Mouse (Mus musculus) lung, postnatal 10 days (tissue): ENCODE data around the gene Fars2.

ENCODE experiments used
- DNase-seq: peaks from one replicate; pipeline ENCODE4 v3.0.0; 2021

The Fars2 gene

DNA sequence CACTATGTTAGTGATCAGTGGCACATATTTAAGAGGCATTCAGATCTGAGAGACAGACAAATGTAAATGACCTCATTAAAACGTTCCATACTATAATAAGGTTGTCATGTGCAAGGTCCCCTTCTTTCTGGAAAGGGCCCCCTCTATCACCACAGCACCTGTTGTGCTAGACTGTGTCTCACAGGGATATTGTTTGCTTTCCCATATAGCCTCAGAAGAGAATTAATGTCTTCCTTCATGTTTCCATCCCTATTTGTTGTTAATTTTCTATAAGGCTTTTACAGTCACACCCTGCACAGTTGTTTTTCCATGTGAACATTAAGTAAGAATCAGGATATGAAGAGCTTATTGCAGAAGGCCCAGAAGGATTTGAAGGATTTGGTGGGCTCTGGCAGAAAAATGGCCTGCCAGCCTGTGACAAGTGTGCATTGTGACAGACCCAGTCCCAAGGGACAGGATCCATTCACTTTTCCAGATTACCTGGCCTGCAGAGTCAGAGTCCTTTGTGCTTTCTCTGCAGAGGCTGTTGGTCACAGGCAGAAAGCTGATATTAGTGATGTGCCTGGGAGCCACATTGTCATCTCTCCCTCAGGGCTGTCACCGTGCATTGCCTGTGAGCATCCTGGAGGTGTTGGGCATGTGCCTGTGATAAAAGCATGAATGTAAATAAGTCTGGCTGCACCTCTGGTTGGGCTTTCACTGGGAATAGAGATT lies 352.4 kb downstream of the Fars2 start:
- DNase-seq: no peak

DNA sequence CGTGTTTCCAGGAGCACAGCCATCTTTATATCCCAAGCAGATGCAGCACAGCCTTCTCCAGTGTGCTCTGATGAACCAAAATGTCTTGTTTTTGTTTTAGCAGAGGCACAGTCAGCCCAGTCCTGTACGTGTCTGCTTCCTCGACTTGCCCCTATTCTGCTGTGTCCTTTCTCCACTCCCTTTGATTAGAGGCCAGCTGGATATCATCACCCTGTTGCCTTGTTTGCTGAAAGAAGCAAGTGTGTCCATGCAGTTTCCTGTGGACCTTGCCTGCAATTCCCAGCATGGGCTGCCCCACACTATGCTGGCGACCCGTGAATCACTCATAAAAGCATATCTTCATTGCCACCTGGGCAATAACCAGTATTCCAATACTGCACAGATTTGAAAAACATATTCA lies 360.4 kb downstream of the Fars2 start:
- peak; percentile 14 for DNase-seq

DNA sequence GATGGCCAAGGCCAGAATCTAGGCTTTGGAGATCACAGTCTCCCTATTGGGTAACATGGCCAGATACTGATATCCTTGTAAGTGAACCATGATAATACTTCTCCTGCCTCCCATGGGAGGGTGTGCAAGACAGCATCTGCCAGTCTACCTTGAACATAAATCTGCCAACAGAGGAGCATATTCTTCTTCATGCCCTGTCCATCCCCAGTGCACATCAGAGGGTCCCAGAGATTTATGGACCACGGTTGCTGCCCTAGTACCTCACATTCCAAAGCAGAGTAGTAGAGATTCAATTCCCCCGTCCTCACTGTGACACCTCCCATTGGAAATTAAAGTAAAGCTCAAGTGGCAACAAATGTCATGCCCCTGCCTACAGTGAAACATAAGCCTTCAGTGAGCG lies 361.0 kb downstream of the Fars2 start:
- no peak for DNase-seq

DNA sequence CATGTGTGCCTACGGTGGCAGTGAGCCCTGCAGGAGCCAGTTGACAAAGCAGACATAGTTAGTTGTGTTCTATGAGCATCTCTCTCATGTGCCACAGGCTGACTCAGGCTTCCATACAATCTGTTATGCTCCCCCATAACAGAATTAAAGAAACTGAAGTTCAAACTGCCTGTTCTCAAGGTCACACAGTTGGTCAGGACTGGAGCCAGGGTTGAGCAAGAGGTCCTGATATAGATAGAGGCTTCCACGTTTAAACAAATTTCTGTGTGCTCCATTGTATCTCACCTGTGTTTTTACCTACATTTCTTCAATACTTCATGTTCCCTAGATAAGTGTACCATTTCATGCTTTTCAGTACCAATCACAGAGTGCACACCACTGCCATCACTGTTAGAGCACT lies 362.9 kb downstream of the Fars2 start:
- DNase-seq: no peak

DNA sequence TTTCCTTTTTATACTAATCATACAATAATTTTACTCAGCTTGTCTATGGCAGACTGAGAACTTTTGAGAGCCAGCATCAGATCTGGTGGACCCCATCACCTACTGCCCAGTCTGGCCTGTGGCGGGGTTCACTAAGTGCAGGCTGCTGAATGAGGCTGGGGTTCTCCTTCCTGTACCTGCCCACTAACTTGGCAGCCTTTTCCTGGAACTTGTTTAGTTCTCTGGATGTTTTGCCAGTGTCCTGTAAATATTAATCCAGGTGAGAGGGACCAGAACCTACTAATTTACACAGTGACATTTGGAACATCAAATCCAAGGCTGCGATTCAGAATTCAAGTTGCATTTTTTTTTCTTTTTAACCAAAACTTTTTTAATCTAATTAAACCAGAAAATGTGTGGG lies 367.2 kb downstream of the Fars2 start:
- no peak for DNase-seq

DNA sequence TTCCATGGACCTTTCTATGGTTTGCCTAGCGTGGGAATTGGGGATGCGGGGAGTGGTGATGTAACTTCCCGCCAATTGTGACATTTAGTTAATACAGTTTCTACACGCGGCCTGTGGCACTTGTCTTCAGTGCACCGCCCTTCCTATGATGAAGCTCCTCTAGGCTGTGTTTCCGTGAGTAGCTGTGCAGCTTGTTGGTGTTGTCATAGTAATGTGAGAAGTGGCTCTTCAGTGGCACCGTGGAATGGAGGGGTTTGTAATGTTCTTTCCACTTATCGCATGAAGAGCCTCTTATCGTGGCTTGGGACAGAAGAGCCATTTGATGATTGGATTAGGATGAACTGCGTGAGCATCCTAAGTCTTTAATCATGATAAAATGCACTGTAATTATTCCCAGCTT lies 369.5 kb downstream of the Fars2 start:
- peak; percentile 11 for DNase-seq

DNA sequence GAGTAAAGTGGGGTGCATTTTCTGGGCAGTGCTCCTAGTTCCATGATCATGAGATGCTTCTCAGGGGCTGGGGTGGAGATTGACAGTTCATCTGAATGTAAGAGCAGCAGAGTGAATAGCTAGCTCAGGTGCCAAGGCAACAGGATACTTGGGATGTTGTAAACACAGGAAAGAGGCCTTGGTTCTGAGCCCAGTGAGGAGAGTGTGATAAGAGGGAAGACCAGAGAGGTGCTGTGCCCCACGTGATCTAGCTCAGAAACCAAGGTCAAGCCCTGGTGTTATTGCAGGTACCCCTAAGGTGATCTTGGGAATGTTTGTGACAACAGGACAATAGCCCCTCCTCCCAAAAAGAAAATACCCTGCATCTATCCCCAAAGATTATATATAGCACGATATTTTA lies 372.2 kb downstream of the Fars2 start:
- peak; percentile 27 for DNase-seq

DNA sequence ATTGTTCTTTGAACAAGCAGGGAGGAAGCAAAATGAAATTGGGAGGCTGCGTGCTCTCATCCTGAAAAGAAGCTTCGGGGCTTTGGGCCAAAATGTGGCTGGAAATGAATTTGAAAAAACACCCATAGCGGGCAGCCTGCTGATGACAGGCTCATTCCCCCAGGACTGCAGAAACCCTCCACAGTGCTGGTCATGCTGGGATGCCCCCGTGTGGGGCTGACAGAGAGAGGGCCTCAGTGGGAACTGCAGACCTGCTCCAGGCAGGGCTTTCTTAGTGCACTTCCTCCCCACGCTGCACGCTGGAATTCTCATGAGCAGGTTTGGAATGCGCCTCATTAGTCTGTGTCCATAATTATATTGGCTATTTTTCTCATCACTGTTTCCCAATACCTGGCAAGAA lies 373.4 kb downstream of the Fars2 start:
- DNase-seq: no peak

DNA sequence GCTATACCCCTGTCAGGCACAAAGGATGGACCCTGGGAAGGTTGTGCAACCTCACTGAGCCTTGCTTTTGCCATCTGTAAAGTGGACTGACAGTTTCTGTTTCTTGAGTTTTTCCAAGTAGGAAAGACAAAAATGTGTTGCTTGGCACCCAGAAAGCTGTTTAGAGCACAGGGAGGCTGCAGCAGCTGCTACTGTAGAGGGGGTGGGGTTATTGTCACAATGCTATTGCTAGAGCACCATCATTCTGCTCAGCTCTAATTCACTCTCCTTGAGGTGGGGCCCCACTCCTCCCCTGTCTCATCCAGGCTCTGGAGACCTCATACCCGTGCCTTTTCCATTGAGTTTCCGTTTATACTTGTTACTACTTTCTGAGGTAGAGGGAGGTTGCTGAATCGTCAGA lies 375.2 kb downstream of the Fars2 start:
- no peak for DNase-seq

DNA sequence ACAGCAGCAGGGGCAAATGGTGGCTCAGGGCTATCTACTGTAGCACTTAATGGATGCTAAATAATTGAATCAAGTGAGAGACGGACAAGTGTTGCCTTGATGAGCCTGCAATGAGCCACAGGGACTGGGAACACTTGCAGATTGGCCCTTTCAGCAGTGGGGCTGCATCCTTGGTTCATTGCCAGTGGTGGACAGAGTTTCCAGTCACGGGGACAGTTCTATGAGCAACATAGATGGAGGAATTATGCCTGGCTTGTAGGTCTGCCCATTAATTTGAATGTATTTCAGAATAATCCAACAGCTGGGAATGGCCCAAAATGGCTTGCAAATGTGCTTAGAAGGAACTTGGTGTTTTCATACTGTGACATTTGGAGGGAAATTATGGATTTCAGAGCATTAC lies 376.1 kb downstream of the Fars2 start:
- DNase-seq: peak; percentile 47

DNA sequence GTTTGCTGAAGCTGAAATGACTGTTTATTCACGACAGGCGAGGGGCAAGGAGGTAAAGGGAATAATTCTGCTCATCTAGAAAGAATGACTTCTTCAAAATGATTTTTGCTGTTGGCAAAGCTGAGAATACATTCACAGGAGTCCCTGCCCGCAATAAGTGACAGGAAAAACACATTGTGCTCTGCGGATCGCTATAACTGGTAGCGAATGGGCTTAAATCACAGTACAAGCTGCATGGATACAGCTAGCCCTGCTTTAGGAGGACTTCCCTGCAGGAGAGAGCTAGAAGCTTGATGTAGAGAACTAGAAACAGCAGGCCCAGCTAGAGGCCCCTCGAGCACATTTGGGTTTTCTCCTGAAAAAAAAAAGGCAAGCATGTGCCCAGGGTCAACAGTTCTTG lies 376.6 kb downstream of the Fars2 start:
- no peak for DNase-seq

DNA sequence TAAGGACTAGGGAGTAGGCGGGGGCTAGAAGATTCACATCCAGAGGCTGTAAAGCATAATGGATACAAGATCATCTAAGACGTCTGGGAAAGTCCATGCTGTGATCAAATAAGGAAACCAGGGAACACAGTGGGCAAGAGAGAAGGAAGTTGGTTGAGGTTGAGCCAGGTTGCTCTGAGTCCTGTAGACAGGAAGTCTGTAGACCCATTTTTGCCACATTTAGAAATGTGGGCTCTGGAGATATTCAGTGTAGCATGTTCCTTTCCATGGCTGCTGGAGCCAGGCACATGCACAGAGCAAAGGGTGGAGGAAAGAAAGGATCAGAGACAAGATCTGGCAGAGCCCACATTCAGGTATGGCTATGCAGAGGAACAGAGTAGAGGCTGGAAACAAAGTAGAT lies 378.8 kb downstream of the Fars2 start:
- DNase-seq: no peak

DNA sequence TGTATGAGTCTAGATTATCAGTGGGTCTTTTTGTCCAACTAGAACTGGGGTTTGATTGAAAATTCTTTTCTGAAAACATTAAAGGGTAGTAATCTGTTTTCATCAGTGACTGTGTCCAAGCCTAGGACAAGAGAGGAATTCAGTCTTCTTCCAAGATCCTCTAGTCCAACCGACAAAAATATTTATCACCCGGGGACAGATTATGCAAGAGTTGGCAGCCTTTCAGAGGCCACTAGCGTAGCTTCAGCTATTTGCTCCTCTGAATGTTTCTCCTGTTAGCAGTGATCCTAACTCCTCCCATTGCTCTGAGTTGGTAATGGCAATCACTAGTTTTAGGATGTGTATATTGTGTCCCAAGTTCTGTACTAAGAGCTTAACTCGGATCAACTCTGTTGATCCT lies 380.1 kb downstream of the Fars2 start:
- peak; percentile 88 for DNase-seq

DNA sequence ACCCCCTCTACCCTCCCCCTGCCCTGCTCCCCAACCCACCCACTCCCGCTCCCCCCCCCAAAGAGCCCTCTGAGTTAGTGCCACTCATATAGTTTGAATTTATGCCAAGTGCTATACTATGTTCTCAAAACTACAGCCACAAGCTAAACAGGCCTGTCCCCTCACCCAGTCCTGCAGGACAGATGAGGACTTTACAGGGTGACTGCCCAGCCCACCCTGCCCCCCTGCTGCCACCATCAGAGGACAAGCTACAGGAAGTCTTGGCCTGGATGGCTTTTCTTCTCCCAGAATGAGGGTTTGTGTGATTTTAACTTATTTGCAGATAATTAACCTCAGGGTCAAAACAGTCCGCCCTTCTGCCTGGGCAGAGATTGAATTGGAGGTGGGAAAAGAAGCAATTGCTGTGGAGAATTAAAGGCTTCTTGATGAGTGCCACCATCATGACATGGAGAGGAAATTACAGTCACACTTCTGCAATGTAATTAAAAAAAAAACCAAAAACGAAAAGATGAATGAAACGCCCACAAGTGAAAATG lies 383.2 kb downstream of the Fars2 start:
- no peak for DNase-seq

DNA sequence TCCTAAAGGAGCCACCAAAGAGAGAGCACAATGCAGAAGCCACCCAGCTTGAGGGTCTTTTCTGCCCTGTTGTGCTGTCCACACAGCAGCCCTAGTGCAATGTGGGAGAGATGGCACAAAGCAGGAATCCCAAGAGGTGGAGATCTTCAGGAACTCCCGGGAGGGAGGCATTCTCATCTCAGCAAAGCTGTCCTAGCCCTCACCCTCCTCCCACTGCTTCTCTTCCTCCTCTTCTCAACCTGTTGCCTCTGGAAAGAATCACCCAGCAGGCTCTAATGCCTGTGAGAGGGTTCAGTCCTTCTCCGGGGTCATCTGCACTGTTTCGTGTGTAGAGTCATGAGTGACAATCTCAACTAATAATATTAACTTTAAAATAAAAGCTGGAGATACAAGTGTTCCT lies 386.3 kb downstream of the Fars2 start:
- no peak for DNase-seq

DNA sequence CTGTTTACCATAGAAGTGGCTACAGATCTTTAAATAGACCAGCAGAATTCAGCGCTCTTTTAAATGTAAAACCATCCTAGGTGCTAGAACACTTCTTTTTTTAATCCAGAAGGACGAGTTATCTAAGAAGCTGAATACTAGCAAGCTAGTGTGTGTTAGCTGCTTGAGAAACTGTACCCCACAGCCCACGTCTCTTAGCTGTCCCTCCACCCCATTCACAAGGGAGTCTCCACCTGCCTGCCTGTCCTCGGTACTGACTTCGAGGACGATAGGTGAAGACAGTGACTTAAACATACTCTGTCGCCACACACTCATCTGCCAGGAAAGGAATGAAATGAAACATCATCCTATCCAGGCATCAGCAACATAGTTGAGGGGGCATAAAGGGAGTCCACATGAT lies 386.8 kb downstream of the Fars2 start:
- DNase-seq: no peak

DNA sequence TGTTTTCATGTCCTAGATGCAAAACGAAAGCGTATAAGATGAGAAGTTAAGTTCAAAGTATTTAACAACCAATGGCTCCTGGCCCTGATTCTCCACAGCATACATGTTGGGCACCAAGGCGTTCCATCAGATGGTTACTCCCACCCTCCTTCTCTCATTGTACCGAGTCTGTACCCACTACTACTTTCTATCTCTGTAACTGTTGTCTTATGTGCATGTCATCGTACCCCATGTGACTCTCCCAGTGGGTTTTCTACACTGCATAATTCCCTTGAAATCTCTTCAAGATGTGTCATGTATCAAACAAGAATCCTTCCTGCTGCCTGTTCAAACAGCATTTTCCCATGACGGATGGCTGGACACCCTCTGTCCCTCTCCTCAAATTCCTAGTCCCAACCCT lies 388.5 kb downstream of the Fars2 start:
- no peak for DNase-seq

DNA sequence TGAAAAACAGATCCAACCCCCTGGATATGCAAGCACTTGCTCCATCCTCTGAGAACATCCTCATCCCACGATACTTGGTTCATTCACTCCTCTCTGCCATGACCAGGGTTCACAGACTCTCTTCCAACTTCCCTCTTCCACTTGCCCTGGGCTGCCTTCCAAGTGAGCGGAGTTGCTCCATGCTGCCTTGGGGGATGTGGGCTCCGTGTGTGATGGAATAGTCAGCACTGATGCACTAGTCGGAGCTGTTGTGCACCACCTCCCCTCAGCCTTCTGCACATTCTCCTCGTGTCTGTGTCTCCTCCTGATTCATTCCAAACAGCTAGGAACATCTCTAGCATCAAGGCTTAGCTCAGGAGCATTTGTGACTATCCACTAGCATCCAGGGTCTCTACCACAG lies 389.1 kb downstream of the Fars2 start:
- DNase-seq: peak; percentile 75

DNA sequence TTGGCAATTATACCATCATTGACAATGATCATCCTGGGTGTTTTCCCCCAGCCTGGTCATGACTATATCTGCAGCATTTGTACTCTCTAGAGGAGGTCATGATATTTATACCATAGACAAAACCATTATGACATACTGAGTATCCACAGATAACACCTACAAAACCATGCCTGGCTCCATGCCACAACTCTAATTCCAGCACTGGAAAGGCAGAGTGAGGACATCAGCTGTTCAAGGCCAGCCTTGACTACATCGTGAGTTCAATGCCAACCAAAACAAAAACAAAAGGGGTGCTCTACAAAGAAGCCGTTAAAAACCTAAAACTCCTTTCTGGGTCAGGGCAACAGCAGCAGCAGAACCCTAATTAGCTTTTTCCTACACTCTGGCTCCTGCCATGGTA lies 392.9 kb downstream of the Fars2 start:
- DNase-seq: no peak

DNA sequence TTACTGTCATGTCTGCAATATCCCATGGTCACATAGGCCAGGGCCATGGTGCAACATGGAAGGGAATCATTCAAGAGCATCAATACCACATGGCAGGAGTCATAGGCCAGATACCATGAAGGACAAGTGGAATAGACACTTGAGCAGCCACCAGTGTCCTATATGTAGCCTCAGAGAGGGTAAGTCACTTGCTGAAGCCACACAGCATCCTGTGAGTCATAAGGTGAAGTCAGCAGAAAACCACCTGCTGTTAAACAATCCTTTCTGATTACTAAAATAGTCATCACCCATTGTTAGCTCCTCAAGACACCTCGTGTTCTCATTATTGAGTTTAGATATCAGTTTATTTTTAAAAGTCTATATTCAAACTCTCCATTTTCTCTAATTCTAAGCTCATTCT lies 395.9 kb downstream of the Fars2 start:
- no peak for DNase-seq

DNA sequence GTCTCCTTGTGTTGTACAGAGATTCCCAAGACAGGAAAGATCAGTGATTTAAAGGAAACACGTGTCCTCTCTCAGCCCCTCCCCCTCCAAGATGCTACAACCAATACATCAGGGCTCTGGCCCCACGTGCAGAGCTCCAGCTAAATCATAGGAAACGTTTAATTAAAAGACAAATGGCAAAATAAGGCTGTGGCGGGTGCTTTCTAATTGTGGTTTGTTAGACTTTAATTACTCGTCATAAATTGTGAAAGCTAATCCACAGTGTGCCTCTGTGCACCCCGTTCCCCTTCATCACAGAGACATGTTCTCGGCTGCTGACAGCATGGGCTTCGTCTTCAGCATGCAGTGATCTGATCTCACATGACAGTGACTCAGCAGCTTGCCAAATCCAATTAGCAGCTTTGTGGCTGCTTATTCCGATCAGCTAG lies 400.9 kb downstream of the Fars2 start:
- DNase-seq: no peak

DNA sequence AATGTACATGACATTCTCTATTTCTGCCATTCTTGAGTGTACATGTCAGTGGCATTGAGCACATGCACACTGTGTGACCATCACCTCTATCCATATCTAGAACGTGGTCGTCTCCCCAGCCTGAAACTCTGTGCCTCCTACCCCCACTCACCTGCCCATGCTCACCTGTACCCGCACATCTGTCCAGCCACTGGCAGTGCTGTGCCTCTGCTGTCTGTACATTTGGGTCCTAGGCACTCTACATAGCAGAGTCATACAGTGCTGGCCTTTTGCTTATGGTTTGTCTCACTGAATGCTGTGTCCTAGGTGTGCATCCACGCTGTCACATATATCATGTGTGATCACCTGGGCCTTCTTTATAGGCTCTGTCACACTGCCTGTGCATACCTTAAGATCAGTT lies 410.5 kb downstream of the Fars2 start:
- DNase-seq: no peak

DNA sequence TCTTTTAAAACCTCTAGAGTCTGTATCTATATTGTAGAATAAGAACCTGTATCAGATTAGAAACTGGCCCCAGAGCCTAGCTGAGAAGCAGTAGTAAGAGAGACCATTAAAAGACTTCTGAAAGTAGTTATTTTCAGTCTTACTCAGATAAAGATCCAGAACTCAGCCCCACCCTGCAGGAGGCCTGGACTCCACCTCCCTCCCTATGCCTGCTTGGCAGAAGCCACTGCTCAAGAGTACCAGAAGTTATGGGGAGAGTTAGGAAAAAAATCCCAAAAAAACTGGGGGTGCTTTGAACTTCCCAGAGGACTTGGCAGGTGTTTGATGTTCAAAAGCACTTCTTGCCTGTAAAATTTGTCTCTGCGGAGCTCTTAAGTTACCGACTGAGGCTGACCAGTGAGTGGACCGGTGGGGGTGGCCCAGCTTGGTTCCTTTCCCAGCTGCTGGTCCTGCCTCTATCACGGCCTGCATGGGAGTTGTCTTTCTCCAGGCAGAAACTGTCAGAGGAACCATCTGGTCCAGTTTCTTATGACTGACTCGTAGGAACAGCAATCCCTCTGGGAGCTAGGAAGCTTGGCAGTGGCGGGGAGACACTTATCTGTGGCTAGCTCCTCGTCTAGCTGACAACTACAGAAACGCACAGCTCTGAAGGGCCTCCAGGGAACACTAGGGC lies 411.1 kb downstream of the Fars2 start:
- DNase-seq: peak; percentile 47

DNA sequence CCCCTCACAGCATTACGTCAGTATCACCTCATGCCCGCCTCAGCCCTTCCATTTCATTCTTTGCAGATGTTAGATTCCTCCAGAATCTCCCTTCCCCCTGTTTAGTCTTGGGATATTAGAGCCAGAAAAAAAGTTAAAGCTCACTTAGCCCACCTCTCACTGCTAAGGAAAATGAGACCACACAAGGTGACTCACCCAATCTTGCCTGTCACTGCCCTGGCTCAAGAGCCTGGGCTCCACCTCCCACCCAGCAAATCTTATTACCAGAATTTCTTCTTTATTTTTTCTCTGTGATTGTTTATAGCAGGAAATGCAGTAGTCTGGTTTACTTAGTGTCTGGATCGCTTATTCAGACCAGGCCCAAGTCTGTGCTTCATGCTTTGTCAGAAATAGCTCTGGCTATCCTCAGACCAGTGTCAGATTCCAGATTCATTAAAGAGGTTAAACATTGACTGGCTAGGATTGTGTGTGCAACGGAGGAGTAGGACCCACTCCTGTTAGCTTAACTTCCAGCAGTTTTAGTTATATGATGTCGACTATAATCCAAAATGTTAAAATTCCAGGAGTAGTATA lies 412.3 kb downstream of the Fars2 start:
- DNase-seq: no peak
